ENCODE assay signal across 10 mouse cellular contexts in the genomic region with DNA sequence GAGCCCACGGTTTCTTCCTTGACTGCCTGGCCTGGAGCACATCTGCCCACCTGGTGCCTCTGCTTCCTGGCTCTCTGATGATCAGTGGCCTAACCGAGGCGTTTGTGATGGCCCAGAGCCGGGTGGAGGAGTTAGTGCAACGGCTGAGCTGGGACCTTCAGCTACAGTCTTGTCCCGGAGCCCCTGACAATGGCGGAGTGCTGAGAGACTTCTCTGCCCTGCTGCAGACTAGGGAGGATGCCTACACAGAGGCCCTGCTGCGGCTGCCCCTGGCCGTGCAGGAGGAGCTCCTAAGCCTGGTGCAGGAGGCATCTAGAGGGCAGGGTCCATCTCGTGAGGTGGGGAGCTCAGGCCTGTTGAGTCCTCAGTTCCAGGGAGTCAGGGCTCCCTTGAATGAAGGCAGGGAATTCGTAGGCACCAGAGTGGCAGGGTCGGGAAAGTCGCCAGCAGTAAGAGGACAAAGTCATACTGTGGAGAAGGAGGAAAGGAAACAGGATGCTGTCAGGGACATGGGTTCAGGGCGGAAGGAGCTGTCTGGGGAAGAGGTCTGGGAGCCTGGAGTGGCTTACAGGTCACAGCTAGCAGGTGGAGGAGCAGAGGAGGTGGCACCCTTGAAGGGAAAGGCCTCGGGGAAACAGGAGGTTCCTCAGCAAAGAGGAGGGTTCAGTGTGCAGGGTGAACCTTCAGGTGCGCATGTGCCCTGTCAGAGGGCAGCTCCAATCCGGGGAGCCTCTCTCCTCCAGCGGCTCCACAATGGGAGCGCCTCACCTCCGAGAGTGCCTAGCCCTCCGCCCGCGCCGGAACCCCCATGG. TPM values are rescaled to one million over a fixed set of nuclear protein-coding genes. Genes with fewer than 3 reads are reported as not detected.
DNase-seq lines count a peak whose midpoint lies in the region; ATAC-seq and TF ChIP-seq lines count a peak whose summit lies in the region.
"Had no signal": no experiment of that assay in that cellular context is flagged by ENCODE, and none has a peak within 500 bp of the region (broad histone marks: within the 10 kb centered on the region; RNA-seq: fewer than 3 reads in every experiment).

No protein-coding gene starts in this region.

- peak overlapping the region; percentile 86 for H3K4me3 ChIP-seq in heart, embryonic 15.5 days
- H3K4me3 ChIP-seq in E14TG2a.4 (replicated peaks; ENCODE audit: low read length), result peak overlapping the region; percentile 84
- no peak overlapping the region for H3K4me3 ChIP-seq in embryonic facial prominence, embryonic 11.5 days (ENCODE audit: low read depth, low read length)
- H3K4me3 ChIP-seq in liver, embryonic 12.5 days, result peak overlapping the region; percentile 81; the same call in 1 of the 2 replicates
- H3K4me3 ChIP-seq in layer of hippocampus, adult 2 months, result no peak overlapping the region; the same call in 1 of the 2 replicates

- DNase-seq in heart, postnatal 14 days, result no peak
- DNase-seq in embryonic facial prominence, embryonic 11.5 days (ENCODE audit: low spot score), result no peak
- DNase-seq in layer of hippocampus, adult 2 months (ENCODE audit: low spot score in 2 of 2), result no peak
- no peak for DNase-seq in embryo, embryonic 9.5 days (ENCODE audit: extremely low spot score)
- DNase-seq in frontal cortex, adult 2 months (ENCODE audit: extremely low spot score in 1 of 2, low spot score in 1 of 2), result no peak

- peaks cover 50% of the 10 kb centered on the region for H3K36me3 ChIP-seq in heart, embryonic 15.5 days
- H3K36me3 ChIP-seq in E14TG2a.4 (ENCODE audit: insufficient read depth, low read length), result peaks cover 57% of the 10 kb centered on the region
- H3K36me3 ChIP-seq in embryonic facial prominence, embryonic 11.5 days (replicated peaks; ENCODE audit: control insufficient read depth, insufficient read depth, low read depth, low read length), result peaks cover 13% of the 10 kb centered on the region
- peaks cover 59% of the 10 kb centered on the region for H3K36me3 ChIP-seq in liver, embryonic 12.5 days

- H3K9ac ChIP-seq in heart, embryonic 15.5 days, result 0 out of 2 replicates have a peak overlapping the region, but pooled peaks have one; percentile 89
- H3K9ac ChIP-seq in embryonic facial prominence, embryonic 11.5 days (replicated peaks; ENCODE audit: low read length), result 0 out of 2 replicates have a peak overlapping the region, but pooled peaks have one; percentile 5
- H3K9ac ChIP-seq in liver, embryonic 12.5 days, result 0 out of 2 replicates have a peak overlapping the region, but pooled peaks have one; percentile 9

- WGBS in heart, embryonic 15.5 days, result 75% methylated on average over 24 of the region's 24 CpGs
- 80% methylated on average over 24 of the region's 24 CpGs for whole genome bisulfite sequencing in embryonic facial prominence, embryonic 11.5 days
- 82% methylated on average over 24 of the region's 24 CpGs for WGBS in liver, embryonic 12.5 days (ENCODE audit: insufficient replicate concordance)

- TF ChIP-seq CTCF in E14TG2a.4 (conservative IDR thresholded peaks at IDR 0.05; ENCODE audit: low read length), result no peak
- TF ChIP-seq CTCF in layer of hippocampus, adult 2 months (conservative IDR thresholded peaks at IDR 0.05), result no peak

- intact Hi-C loops in heart, postnatal 14 days (cut with DNase I), result no loop called here

- no peak for ATAC-seq in heart, embryonic 15.5 days (replicated peaks; ENCODE audit: insufficient number of reproducible peaks, insufficient read depth, low FRiP score, low read depth)
- no peak for ATAC-seq in embryonic facial prominence, embryonic 11.5 days (replicated peaks; ENCODE audit: insufficient number of reproducible peaks, low FRiP score, low TSS enrichment, low read depth)
- no peak for ATAC-seq in liver, embryonic 12.5 days

- H3K4me1 ChIP-seq in heart, embryonic 15.5 days (replicated peaks), result peaks cover 30% of the 10 kb centered on the region
- peaks cover 61% of the 10 kb centered on the region for H3K4me1 ChIP-seq in E14TG2a.4 (replicated peaks; ENCODE audit: low read depth, low read length)
- no peaks in the 10 kb centered on the region for H3K4me1 ChIP-seq in embryonic facial prominence, embryonic 11.5 days (ENCODE audit: control insufficient read depth, insufficient read depth, low read length)
- peaks cover 51% of the 10 kb centered on the region for H3K4me1 ChIP-seq in liver, embryonic 12.5 days

- no peaks in the 10 kb centered on the region for H3K27me3 ChIP-seq in heart, embryonic 15.5 days
- H3K27me3 ChIP-seq in E14TG2a.4 (ENCODE audit: insufficient read depth, low read length), result peaks cover 22% of the 10 kb centered on the region
- no peaks in the 10 kb centered on the region for H3K27me3 ChIP-seq in embryonic facial prominence, embryonic 11.5 days (ENCODE audit: control insufficient read depth, insufficient read depth, low read length)
- H3K27me3 ChIP-seq in liver, embryonic 12.5 days (replicated peaks), result no peaks in the 10 kb centered on the region

- H3K4me2 ChIP-seq in heart, embryonic 15.5 days, result peak overlapping the region; percentile 68
- H3K4me2 ChIP-seq in embryonic facial prominence, embryonic 11.5 days (ENCODE audit: low read depth, low read length), result no peak overlapping the region
- peak overlapping the region; percentile 88 for H3K4me2 ChIP-seq in liver, embryonic 12.5 days

- no peaks in the 10 kb centered on the region for H3K9me3 ChIP-seq in heart, embryonic 15.5 days (replicated peaks)
- H3K9me3 ChIP-seq in E14TG2a.4 (ENCODE audit: low read length), result no peaks in the 10 kb centered on the region
- no peaks in the 10 kb centered on the region for H3K9me3 ChIP-seq in embryonic facial prominence, embryonic 11.5 days (replicated peaks; ENCODE audit: control insufficient read depth, low read length)
- no peaks in the 10 kb centered on the region for H3K9me3 ChIP-seq in liver, embryonic 12.5 days (replicated peaks)

- peak overlapping the region; percentile 97 for H3K27ac ChIP-seq in heart, embryonic 15.5 days
- H3K27ac ChIP-seq in embryonic facial prominence, embryonic 11.5 days (replicated peaks; ENCODE audit: low read depth, low read length), result no peak overlapping the region
- peak overlapping the region; percentile 46; the same call in 1 of the 2 replicates for H3K27ac ChIP-seq in liver, embryonic 12.5 days
- H3K27ac ChIP-seq in layer of hippocampus, adult 2 months, result no peak overlapping the region

RNA-seq across cellular contexts. Expression of a gene that starts 2.0 kb away (rescaled TPM):
- 9.2 and 12.6 TPM in 2 replicates for polyA plus RNA-seq in heart, embryonic 15.5 days (2015; fragmentation: Nextera tagmentation; extraction: Ambion mirVana)
- total RNA-seq in heart, postnatal 14 days (2021), result 10 to 100 TPM; 13.4 to 14.3 TPM
- 10.4 and 11.9 TPM in 2 replicates for polyA plus RNA-seq in embryonic facial prominence, embryonic 11.5 days (2014; fragmentation: Nextera tagmentation; extraction: Ambion mirVana)
- polyA plus RNA-seq in liver, embryonic 12.5 days (2016; fragmentation: Nextera tagmentation; extraction: Ambion mirVana), result 12.8 and 13.0 TPM in 2 replicates
- total RNA-seq in layer of hippocampus, adult 2 months (2021), result 10 to 100 TPM; 13.2 to 14.7 TPM
- polyA plus RNA-seq in frontal cortex, adult 2 months (2012; rRNA removed), result 10.3 and 12.2 TPM in 2 replicates

RNA-seq across cellular contexts. Expression of a gene that starts 2.6 kb away (rescaled TPM):
- polyA plus RNA-seq in heart, embryonic 15.5 days (2015; fragmentation: Nextera tagmentation; extraction: Ambion mirVana), result 0.36 and 0.50 TPM in 2 replicates
- total RNA-seq in heart, postnatal 14 days (2021), result under 1 TPM; 0.10 TPM
- 0.07 and 0.17 TPM in 2 replicates for polyA plus RNA-seq in embryonic facial prominence, embryonic 11.5 days (2014; fragmentation: Nextera tagmentation; extraction: Ambion mirVana)
- 0.25 TPM in 2 replicates for polyA plus RNA-seq in liver, embryonic 12.5 days (2016; fragmentation: Nextera tagmentation; extraction: Ambion mirVana)
- total RNA-seq in layer of hippocampus, adult 2 months (2021), result under 1 TPM; 0.32 to 0.54 TPM
- 0.25 and 0.26 TPM in 2 replicates for polyA plus RNA-seq in frontal cortex, adult 2 months (2012; rRNA removed)
- total RNA-seq: common myeloid progenitor, adult 5-6 weeks had no signal

RNA-seq across cellular contexts. Expression of a gene that starts 13.3 kb away (rescaled TPM):
- 45.3 and 60.8 TPM in 2 replicates for polyA plus RNA-seq in heart, embryonic 15.5 days (2015; fragmentation: Nextera tagmentation; extraction: Ambion mirVana)
- 10 to 100 TPM; 71.5 to 78.4 TPM for total RNA-seq in heart, postnatal 14 days (2021)
- 55.7 and 59.4 TPM in 2 replicates for polyA plus RNA-seq in embryonic facial prominence, embryonic 11.5 days (2014; fragmentation: Nextera tagmentation; extraction: Ambion mirVana)
- 14.0 and 15.3 TPM in 2 replicates for polyA plus RNA-seq in liver, embryonic 12.5 days (2016; fragmentation: Nextera tagmentation; extraction: Ambion mirVana)
- 10 to 100 TPM; 63.5 to 78.7 TPM for total RNA-seq in layer of hippocampus, adult 2 months (2021)
- polyA plus RNA-seq in frontal cortex, adult 2 months (2012; rRNA removed), result 122 and 128 TPM in 2 replicates

RNA-seq across cellular contexts. Expression of a gene that starts 33.0 kb away (rescaled TPM):
- 12.7 and 15.0 TPM in 2 replicates for polyA plus RNA-seq in heart, embryonic 15.5 days (2015; fragmentation: Nextera tagmentation; extraction: Ambion mirVana)
- 10 to 100 TPM; 13.6 to 15.8 TPM for total RNA-seq in heart, postnatal 14 days (2021)
- 13.6 and 19.4 TPM in 2 replicates for polyA plus RNA-seq in embryonic facial prominence, embryonic 11.5 days (2014; fragmentation: Nextera tagmentation; extraction: Ambion mirVana)
- polyA plus RNA-seq in liver, embryonic 12.5 days (2016; fragmentation: Nextera tagmentation; extraction: Ambion mirVana), result 7.0 and 8.2 TPM in 2 replicates
- total RNA-seq in layer of hippocampus, adult 2 months (2021), result 1 to 10 TPM; 7.9 to 8.9 TPM
- 3.8 and 4.3 TPM in 2 replicates for polyA plus RNA-seq in frontal cortex, adult 2 months (2012; rRNA removed)

RNA-seq across cellular contexts. Expression of a gene that starts 57.7 kb away (rescaled TPM):
- 8.9 and 9.6 TPM in 2 replicates for polyA plus RNA-seq in heart, embryonic 15.5 days (2015; fragmentation: Nextera tagmentation; extraction: Ambion mirVana)
- 1 to 10 TPM; 4.4 to 5.1 TPM for total RNA-seq in heart, postnatal 14 days (2021)
- not detected in 2 replicates for polyA plus RNA-seq in embryonic facial prominence, embryonic 11.5 days (2014; fragmentation: Nextera tagmentation; extraction: Ambion mirVana)
- polyA plus RNA-seq in liver, embryonic 12.5 days (2016; fragmentation: Nextera tagmentation; extraction: Ambion mirVana), result not detected in 2 replicates
- total RNA-seq in layer of hippocampus, adult 2 months (2021), result under 1 TPM in 1 of 2 experiments, not detected in 1; 0.69 TPM
- 0.08 and 0.11 TPM in 2 replicates for polyA plus RNA-seq in frontal cortex, adult 2 months (2012; rRNA removed)
- total RNA-seq: common myeloid progenitor, adult 5-6 weeks had no signal
- polyA plus RNA-seq: neural tube, embryonic 11.5 days had no signal

Comparison
In these comparisons a context has a peak if more than half of its experiments do, and no peak if none do; other contexts are left out.
1. H3K27ac ChIP-seq: peak in heart, embryonic 15.5 days (single experiment) and liver, embryonic 12.5 days (single experiment); none in embryonic facial prominence, embryonic 11.5 days (single experiment) and layer of hippocampus, adult 2 months (single experiment).
2. H3K4me3 ChIP-seq: peak in heart, embryonic 15.5 days (single experiment), E14TG2a.4 (single experiment) and liver, embryonic 12.5 days (single experiment); none in embryonic facial prominence, embryonic 11.5 days (single experiment) and layer of hippocampus, adult 2 months (single experiment).
3. H3K9ac ChIP-seq: peak in every context shown above with its lines; median percentile 89 in heart, embryonic 15.5 days; 9 in liver, embryonic 12.5 days; 5 in embryonic facial prominence, embryonic 11.5 days.